ENCODE assay signal across 11 mouse cellular contexts in genomic region chr4:127227051-127227673, GRCm38 (mm10). TPM values are rescaled to one million over a fixed set of nuclear protein-coding genes. Genes with fewer than 3 reads are reported as not detected.
DNase-seq lines count a peak whose midpoint lies in the region; ATAC-seq and TF ChIP-seq lines count a peak whose summit lies in the region.
"Had no signal": no experiment of that assay in that cellular context is flagged by ENCODE, and none has a peak within 500 bp of the region (broad histone marks: within the 10 kb centered on the region; RNA-seq: fewer than 3 reads in every experiment).

No protein-coding gene starts in this region.

- 7% methylated on average over 17 of the region's 17 CpGs for WGBS in forebrain, embryonic 15.5 days
- WGBS in midbrain, embryonic 11.5 days: 15% methylated on average over 17 of the region's 17 CpGs

- peak overlapping the region; percentile 22 for H3K4me2 ChIP-seq in forebrain, embryonic 15.5 days (replicated peaks)
- H3K4me2 ChIP-seq in midbrain, embryonic 11.5 days: peak overlapping the region; percentile 3; the same call in 1 of the 2 replicates
- H3K4me2 ChIP-seq: liver, embryonic 13.5 days had no signal

- no peaks in the 10 kb centered on the region for H3K36me3 ChIP-seq in forebrain, embryonic 15.5 days
- H3K36me3 ChIP-seq in midbrain, embryonic 11.5 days (ENCODE audit: control insufficient read depth, insufficient read depth, low read length): no peaks in the 10 kb centered on the region
- H3K36me3 ChIP-seq: G1E; liver, embryonic 13.5 days had no signal

- peaks cover 10% of the 10 kb centered on the region; the same call in 1 of the 2 replicates for H3K27me3 ChIP-seq in forebrain, embryonic 15.5 days
- peaks cover 12% of the 10 kb centered on the region; the same call in 1 of the 2 replicates for H3K27me3 ChIP-seq in midbrain, embryonic 11.5 days (ENCODE audit: control insufficient read depth, insufficient read depth, low read length)

- DNase-seq in ES-CJ7 (ENCODE audit: low read depth, low spot score): peak; percentile 94
- DNase-seq in brain, embryonic 14.5 days (ENCODE audit: low read depth): peak; percentile 93
- DNase-seq in midbrain, embryonic 11.5 days (ENCODE audit: low spot score, missing footprints): peak; percentile 91
- no peak for DNase-seq in spleen, postnatal 14 days (ENCODE audit: low spot score in 2 of 2)
- DNase-seq in frontal cortex, postnatal 25 days (ENCODE audit: low spot score in 2 of 2): no peak
- DNase-seq in right cerebral cortex, adult 2 months (ENCODE audit: low spot score in 2 of 2): no peak
- DNase-seq in kidney, adult 11 months: no peak
- DNase-seq: liver, embryonic 13.5 days; thymus, postnatal 36 days had no signal

- peaks cover 41% of the 10 kb centered on the region for H3K4me1 ChIP-seq in forebrain, embryonic 15.5 days
- peaks cover 31% of the 10 kb centered on the region for H3K4me1 ChIP-seq in midbrain, embryonic 11.5 days (ENCODE audit: control insufficient read depth, insufficient read depth, low read length)
- H3K4me1 ChIP-seq: liver, embryonic 13.5 days had no signal

- H3K9me3 ChIP-seq in forebrain, embryonic 15.5 days: no peaks in the 10 kb centered on the region
- H3K9me3 ChIP-seq in midbrain, embryonic 11.5 days (ENCODE audit: control insufficient read depth, low read length): no peaks in the 10 kb centered on the region
- H3K9me3 ChIP-seq: G1E; liver, embryonic 13.5 days had no signal

- TF ChIP-seq CTCF in brain, embryonic 14.5 days (IDR thresholded peaks at IDR 0.05; ENCODE audit: borderline replicate concordance, extremely low read depth, insufficient read depth, insufficient read length): no peak

- peak overlapping the region; percentile 84 for H3K27ac ChIP-seq in forebrain, embryonic 15.5 days (replicated peaks)
- peak overlapping the region; percentile 66 for H3K27ac ChIP-seq in midbrain, embryonic 11.5 days (ENCODE audit: low read depth, low read length)
- H3K27ac ChIP-seq: liver, embryonic 13.5 days had no signal

- no peak for TF ChIP-seq POLR2A in brain, embryonic 14.5 days (IDR thresholded peaks at IDR 0.05; ENCODE audit: borderline replicate concordance, extremely low read depth, insufficient read depth, insufficient read length, poor library complexity, severe bottlenecking)

- ATAC-seq in forebrain, embryonic 15.5 days (replicated peaks): peak; percentile 83
- ATAC-seq in midbrain, embryonic 11.5 days (ENCODE audit: low FRiP score): peak; percentile 85

- no peak overlapping the region for H3K9ac ChIP-seq in forebrain, embryonic 15.5 days (replicated peaks)
- peak overlapping the region; percentile 2; the same call in 1 of the 2 replicates for H3K9ac ChIP-seq in midbrain, embryonic 11.5 days (ENCODE audit: low read length)
- H3K9ac ChIP-seq: liver, embryonic 13.5 days had no signal

- no peak overlapping the region for H3K4me3 ChIP-seq in forebrain, embryonic 15.5 days
- H3K4me3 ChIP-seq in midbrain, embryonic 11.5 days (ENCODE audit: low read depth, low read length): 0 out of 2 replicates have a peak overlapping the region, but pooled peaks have one; percentile 0
- H3K4me3 ChIP-seq: liver, embryonic 13.5 days had no signal

RNA-seq across cellular contexts. Expression of gene Smim12, which starts 16.4 kb away (rescaled TPM):
- polyA plus RNA-seq in brain, embryonic 14.5 days (2012; rRNA removed): 31.6 and 37.0 TPM in 2 replicates
- 52.2 and 53.8 TPM in 2 replicates for polyA plus RNA-seq in forebrain, embryonic 15.5 days (2015; fragmentation: Nextera tagmentation; extraction: Ambion mirVana)
- polyA plus RNA-seq in midbrain, embryonic 11.5 days (2014; fragmentation: Nextera tagmentation; extraction: Ambion mirVana): 54.5 and 60.0 TPM in 2 replicates

RNA-seq across cellular contexts. Expression of gene Dlgap3, which starts 58.2 kb away (rescaled TPM):
- polyA plus RNA-seq in brain, embryonic 14.5 days (2012; rRNA removed): 27.0 and 42.7 TPM in 2 replicates
- polyA plus RNA-seq in forebrain, embryonic 15.5 days (2015; fragmentation: Nextera tagmentation; extraction: Ambion mirVana): 11.6 and 12.5 TPM in 2 replicates
- 4.0 and 4.4 TPM in 2 replicates for polyA plus RNA-seq in midbrain, embryonic 11.5 days (2014; fragmentation: Nextera tagmentation; extraction: Ambion mirVana)
- polyA plus RNA-seq: G1E had no signal

Comparison
In these comparisons a context has a peak if more than half of its experiments do, and no peak if none do; other contexts are left out.
1. DNase-seq: peak in ES-CJ7 (single experiment), brain, embryonic 14.5 days (single experiment) and midbrain, embryonic 11.5 days (single experiment); none in spleen, postnatal 14 days (0 of 2), frontal cortex, postnatal 25 days (0 of 2), right cerebral cortex, adult 2 months (0 of 2) and kidney, adult 11 months (single experiment).